Mouse (Mus musculus): Measurements from ENCODE around the gene Sh3bp4.

GRCm38 (mm10) chr1:89189204-89189603 lies 119.0 kb downstream of the Sh3bp4 start:
- no peak for TF ChIP-seq POLR2A (IDR thresholded peaks at IDR 0.05; ENCODE audit: borderline replicate concordance, insufficient read depth, low read length)
- no peak for TF ChIP-seq CTCF (IDR thresholded peaks at IDR 0.05; ENCODE audit: borderline replicate concordance, insufficient read depth, low read depth, low read length)
